Mouse (Mus musculus): ENCODE data around the gene Scd1.
"Not testable (repeated sequence)": the region's sequence is repeated elsewhere in the genome, so short reads cannot be mapped to it uniquely, and the experiment has no call there.

Scd1 gene

GRCm38 (mm10) chr19:44400076-44400475 lies 7.6 kb downstream of the Scd1 start:
- no peak for DNase-seq (ENCODE audit: low spot score in 2 of 2)

- no peak for DNase-seq (ENCODE audit: low spot score in 2 of 2)
Measured at GRCm38 (mm10) chr19:44396742-44397141, 10.9 kb downstream of the Scd1 start.

GRCm38 (mm10) chr19:44394972-44395371 lies 12.7 kb downstream of the Scd1 start:
- no peak for DNase-seq (ENCODE audit: low spot score in 2 of 2)

DNA sequence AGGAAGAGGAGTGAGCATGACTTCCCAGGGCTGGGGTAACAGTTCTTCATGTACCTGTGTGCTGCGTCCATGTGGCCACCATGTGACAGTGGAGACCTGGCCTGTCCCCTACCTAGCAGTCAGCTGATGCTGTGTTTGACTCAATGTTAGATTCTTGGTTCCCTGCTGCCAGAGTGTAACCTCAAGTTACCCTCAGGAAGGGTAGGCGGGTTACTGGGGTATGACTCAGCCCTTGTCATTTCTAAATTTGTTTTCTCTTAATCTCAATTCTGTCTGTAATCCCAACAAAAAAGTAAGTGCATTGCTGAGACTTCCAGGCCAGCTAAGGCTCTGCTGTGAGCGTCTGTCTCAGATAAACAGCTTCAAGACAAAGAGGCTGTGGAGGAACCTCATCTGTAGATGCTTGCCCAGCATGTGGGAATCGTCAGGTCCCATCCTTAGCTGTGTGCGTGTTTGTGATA lies 13.7 kb downstream of the Scd1 start:
- no peak for DNase-seq (ENCODE audit: low spot score in 2 of 2)

GRCm38 (mm10) chr19:44392339-44393009 lies 15.2 kb downstream of the Scd1 start:
- DNase-seq (ENCODE audit: low spot score in 2 of 2) = no peak

DNA sequence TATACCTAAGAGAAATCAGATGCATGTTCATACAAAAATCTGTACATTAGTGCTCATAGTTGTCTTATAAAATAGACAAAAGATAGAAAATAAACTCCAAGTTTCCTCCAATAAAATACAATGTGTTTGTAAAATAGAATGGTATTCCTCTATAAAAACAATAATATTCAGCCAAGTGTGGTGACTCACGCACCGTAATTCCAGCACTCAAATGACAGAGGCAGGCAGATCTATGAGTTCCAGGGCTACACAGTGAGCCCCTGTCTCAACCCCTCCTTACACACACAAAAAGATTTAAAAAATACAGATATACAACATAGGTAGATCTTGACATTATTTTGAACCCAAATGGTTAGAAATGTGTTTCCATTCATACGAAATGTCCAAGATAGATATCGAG lies 15.8 kb downstream of the Scd1 start:
- DNase-seq (ENCODE audit: low spot score in 2 of 2) = no peak

- no peak for DNase-seq (ENCODE audit: low spot score in 2 of 2)
Measured at GRCm38 (mm10) chr19:44389507-44389906, 18.2 kb downstream of the Scd1 start.

DNA sequence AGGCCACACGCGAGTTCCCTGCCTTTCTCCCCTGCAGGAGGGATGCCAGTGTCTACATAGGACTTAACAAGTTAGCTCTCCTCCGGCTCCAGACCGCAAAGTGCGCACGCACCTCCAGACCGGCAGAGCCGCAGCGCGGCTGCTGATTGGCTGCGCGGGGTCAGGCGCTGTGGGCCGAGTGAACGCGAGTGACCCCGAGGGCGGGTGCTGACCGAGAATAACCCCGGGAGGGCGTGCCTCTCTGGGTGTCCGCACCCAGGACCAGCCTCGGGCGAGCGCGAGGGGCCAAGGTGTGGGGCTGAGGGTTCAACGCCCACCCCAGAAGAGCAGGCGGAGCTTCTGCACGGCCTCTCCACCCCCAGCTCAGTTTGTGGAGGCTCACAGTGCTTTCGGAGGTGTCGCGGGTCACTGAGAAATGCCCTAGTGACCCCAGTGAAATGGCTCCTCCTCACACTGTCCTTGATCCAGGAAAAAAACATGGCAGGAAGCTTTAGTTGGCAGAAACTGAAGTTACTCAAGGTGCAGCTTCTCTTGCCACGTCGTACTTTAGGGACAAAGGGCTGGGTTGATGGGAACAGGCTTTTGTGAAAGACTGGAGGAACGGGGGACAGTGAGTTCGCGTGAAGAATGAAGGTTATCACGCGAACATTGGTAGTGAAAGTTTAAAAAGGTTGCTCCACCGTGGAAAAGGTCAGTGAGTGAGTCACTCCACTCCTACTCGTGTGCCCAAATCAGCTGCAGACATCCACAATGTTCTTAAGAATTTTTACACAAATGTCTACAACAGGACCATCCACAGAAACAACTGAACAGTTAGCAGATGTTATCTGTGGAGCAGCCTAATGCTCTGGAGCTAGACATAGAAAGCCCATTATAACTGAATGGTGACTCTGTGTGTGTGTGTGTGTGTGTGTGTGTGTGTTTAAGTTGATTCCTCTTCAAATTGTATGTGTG lies 18.9 kb downstream of the Scd1 start:
- peak; percentile 95 for DNase-seq (ENCODE audit: low spot score in 2 of 2)

DNA sequence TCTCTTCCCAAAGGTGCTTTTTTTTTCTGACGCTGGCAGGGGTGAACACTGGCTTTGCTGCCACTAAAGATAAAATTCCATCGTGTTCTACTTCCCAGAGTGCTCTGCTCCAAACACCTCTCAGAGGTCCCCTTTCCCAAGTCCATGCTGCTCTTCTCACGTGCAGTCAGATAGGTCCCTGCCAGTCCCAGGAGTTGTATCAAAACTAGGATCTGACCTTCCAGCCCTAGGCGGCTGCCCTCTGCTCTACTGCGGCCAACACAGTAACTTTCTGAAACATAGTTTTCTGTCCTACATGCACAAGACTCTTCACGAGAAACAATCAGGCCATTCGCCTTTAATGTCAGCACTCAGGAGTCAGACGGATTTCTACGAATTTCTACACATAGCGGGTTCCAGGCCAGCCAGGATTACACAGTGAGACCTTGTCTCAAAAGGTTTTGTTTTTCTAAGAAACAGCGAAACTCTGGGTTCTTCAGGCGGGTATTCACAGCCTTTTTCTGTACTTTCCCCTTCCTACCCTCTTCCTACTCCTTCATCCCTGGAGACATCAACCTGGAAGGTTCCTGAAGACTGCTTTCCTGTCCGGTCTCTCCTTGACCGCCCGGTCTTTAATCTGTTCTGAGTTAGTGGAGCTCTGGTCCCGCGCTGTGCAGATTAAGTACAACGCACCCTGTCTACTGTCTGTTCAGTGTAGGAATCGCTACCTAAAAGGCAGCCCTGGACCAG lies 19.8 kb downstream of the Scd1 start:
- no peak for DNase-seq (ENCODE audit: low spot score in 2 of 2)

DNA sequence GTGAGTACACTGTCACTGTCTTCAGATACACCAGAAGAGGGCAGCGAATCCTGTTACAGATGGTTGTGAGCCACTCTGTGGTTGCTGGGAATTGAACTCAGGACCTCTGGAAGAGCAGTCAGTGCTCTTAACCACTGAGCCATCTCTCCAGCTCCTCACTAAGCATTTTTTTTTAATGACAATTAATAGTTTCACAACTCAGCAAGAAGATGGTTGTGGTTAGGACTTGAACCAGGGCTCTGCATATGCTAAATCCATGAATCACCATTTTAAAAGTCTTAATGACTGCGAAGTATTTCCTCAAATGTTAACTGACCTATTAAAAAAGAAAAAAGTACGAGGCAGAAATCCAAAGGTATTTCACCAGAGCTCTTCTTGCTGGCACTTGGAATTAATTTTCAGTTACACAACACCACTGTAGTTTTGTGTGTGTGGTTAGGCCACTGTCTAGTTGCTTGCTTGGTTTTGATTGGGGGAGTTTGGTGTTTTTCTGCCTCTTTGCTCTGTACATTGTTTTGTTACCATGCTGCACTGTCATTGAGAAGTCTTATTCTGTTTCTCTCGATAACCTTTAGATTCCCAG lies 20.5 kb downstream of the Scd1 start:
- DNase-seq (ENCODE audit: low spot score in 2 of 2) = no peak

DNA sequence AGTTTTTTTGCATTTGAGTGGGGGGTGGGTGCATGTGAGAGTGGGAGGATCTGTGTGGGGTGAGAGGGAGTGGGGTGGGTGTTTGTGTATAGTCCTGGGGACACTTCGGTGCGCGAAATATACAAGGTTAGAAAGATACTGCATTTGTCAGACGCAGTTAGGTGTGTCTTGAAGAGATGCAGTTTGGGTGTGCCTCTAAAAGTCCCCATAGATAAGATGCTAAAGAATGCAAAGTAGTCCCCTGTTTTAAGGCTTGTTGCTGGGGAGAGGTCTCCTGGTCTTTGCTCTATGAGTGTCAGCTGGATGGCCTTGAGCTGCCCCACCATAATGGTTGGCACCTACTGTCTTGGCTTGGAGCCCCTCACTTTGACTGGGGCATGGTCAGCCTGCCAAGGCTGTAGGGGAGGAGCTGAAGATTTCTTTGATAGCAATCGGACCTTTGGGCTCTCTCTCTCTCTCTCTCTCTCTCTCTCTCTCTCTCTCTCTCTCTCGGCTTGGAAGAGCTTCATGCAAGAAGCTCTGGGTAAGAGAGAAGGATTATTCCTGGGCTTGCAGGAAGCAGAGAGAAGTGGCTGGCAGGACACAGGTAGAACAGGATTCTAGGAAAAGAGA lies 21.7 kb downstream of the Scd1 start:
- DNase-seq (ENCODE audit: low spot score in 2 of 2) = no peak

GRCm38 (mm10) chr19:44382682-44383321 lies 24.9 kb downstream of the Scd1 start:
- no peak for DNase-seq (ENCODE audit: low spot score in 2 of 2)

DNA sequence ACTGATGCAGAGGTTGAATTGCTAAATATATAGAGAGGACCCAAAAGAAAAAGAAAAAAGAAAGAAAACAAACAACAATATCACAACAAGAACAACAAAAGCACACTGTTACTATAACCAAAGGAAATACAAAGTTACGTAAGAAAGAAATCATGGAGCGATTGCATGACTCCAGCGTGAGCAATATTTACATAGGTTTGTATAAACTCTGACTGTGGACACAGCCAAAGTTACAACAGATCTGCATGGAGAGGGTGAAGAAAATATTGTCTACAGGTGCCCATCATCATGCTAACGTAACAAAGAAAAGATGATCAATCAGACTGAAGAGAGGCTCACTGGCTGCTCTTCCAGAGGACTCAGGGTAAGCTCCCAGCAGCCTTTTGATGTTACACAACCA lies 27.6 kb downstream of the Scd1 start:
- DNase-seq (ENCODE audit: low spot score in 2 of 2) = no peak

DNA sequence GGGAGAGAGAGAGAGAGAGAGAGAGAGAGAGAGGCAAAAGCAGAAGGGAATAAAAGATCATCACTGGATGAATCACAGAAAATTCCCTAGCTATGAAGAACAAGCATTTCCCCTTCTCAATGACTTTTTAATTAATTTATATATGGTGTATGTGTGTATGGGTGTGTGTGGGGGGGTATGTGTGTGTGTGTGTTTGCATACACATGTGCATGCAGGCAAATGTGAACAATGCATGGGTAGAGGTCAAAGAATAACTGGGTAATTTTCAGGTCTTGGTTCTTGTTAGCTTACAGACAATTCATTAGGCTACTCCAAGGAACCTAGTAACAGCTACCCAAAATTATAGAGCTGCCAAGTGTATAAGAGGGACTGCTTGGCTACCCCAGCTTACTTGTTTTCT lies 28.6 kb downstream of the Scd1 start:
- no peak for DNase-seq (ENCODE audit: low spot score in 2 of 2)

DNA sequence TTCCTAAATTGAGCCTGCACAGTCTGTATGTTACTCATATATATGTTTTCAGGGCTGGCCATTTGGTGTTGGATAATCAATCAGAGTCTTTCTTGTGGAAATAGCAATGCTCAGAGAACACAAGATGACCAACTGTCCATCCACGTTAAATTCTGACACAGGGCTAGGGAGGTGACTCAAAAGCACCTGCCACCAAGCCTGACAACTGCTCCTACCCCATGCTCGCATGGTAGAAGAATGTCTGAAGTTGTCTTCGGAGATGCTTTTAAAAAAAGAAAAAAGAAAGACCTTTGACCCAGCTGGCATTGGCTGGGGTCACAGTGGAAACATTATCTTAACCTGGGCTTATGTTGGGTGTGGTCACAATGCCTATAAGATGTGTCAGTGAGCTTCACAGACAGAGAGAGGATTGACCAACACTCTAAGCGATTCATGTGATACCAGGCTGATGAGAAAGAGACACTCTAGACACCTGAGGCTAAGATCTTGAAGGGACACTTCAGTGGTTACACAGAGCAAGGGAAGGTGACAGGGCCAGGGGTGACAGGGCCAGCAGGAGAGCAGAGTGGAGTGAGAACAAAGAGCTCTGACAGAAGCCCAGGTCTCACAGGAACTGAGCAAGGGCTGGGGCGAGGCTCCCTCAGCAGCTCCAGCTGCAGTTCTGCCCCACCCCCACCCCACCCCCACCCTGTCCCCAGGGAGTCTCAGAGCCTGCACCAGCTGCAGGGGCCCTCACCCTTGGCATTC lies 29.9 kb downstream of the Scd1 start:
- DNase-seq (ENCODE audit: low spot score in 2 of 2) = no peak

DNA sequence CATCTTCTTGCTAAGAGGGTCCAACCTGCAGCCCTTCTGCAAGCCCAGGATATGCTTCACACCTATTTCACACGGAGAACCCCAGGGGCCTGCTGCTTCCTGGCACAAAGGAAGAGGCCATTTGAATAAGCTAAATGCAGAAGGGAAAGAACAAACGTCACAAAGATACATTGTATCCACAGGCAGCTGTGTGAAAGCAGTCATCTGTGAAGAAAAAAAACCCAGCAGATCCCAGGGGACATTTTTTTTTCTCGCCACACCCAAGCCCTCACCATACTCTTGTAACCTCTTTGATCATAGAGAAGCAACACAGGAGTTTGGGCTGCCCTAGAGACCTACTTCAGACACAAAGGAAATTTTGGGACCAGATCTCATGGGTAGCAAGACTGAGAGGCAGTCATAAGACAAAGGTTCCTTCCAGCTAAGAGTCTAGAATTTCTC lies 31.1 kb downstream of the Scd1 start:
- DNase-seq (ENCODE audit: low spot score in 2 of 2) = no peak

DNA sequence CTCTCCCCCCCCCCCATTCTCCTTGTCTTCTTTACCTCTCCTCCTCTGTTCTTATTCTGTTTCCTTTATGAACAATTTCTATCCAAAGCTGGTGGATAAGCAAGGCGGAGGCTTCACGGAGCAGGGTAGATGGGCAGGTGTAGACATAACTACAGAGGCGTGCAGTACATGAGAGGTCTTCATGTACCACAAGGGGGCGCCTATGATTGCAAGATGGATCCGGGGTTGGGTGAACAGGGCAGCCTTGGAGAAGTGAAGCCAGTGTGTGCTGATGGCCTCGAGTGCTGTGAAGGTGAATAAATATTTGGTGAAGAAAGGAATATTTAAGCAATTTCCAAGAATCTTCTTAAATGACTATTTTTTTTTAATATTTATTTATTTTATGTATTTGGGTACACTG lies 34.7 kb downstream of the Scd1 start:
- peak; percentile 59 to 76 for DNase-seq (ENCODE audit: low spot score in 2 of 2)

DNA sequence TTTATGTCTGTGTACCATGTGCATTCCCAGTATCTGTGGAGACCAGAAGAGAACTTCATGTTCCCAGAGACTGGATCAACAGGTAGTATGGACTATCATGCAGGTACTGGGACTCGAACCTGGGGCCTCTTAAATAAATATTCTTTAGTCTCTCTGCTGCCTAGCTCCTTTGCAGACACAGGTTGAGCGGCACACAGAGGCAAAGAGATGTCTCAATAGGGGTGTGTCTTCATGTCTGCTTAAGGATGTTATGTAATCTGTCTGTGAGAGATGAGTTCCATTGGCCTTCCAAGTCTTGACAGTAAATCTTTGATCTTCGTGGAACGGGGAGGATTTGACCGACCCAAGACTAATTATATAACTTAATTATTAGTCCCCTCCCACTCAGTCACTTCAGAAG lies 37.4 kb downstream of the Scd1 start:
- no peak for DNase-seq (ENCODE audit: low spot score in 2 of 2)

DNA sequence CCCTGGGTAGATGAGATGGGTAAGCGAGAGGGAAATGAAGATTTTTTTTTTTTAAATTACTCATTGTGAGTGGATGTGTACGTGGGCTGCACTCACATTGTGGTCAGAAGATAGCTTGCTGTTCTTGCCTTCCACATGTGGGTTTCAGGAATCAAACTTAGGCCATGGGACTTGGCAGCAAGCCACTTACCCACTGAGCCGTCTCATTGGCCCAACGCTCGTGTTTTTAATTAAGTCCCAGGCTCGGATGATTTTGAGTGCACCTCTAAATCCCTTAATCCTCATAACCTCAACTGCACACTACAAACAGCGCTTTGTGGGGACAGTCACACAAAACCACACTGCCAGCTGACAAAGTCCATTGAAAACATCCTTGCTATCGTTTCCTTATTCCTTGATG lies 38.3 kb downstream of the Scd1 start:
- no peak for DNase-seq (ENCODE audit: low spot score in 2 of 2)

- DNase-seq (ENCODE audit: low spot score in 2 of 2) = not testable (repeated sequence)
Measured at GRCm38 (mm10) chr19:44367076-44367475, 40.6 kb downstream of the Scd1 start.

Data from right cerebral cortex, postnatal 10 days (tissue).